Mouse (Mus musculus) cerebellum, adult 2 months (tissue): ENCODE measurements around the gene Art3.

Experiments
- CTCF ChIP-seq: fragments of 200-500 bp; IDR thresholded peaks from 2 replicates; pipeline ENCODE4 v1.5.1; 2011; ENCODE audit warnings: low read depth, mild to moderate bottlenecking, control low read depth, low read length, moderate library complexity, borderline replicate concordance; ENCODE audit not compliant: insufficient read depth
- POLR2A ChIP-seq: fragments of 200-500 bp; IDR thresholded peaks from 2 replicates; pipeline ENCODE4 v1.6.1; 2011; ENCODE audit warnings: low read length, control low read depth, borderline replicate concordance; ENCODE audit not compliant: insufficient read depth

DNA sequence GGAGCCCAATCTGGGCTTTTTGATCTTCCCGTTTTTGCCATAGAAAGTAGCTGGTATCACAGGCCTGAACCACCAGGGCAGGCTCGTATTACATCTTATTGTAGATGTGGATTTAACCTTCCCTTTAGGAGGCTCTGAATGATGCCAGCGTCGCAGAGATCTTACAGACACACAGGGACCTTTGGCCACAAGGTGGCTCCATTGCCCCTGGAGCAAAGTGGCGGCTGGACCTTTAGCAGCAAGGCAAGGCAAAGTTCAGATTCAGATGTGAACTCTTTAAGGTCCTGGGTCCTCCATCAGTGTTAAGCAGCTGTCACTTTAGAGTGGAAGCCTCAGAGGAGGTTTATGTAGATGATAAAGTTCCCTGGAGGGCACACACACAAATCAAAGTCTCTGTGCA is 129.7 kb downstream of the Art3 start:
- TF ChIP-seq POLR2A (no peak), CTCF (peak; percentile 84)
